Mouse (Mus musculus) small intestine, adult 2 months (tissue): ENCODE measurements around the gene Ccdc194.

ENCODE experiments used
- CTCF ChIP-seq: fragments of 200-500 bp; IDR thresholded peaks from 2 replicates; pipeline ENCODE4 v1.5.1; 2012; ENCODE audit warnings: low read depth, mild to moderate bottlenecking, control low read depth, inconsistent platforms, low read length, moderate library complexity, mixed read lengths; ENCODE audit not compliant: insufficient replicate concordance, insufficient read length; ENCODE audit errors: extremely low read depth
- POLR2A ChIP-seq: fragments of 200-500 bp; IDR thresholded peaks from 2 replicates; pipeline ENCODE4 v1.6.1; 2012; ENCODE audit warnings: low read depth, mild to moderate bottlenecking, control low read depth, inconsistent platforms, low read length, moderate library complexity

GRCm38 (mm10) chr8:71525226-71526050 is at the start of gene Ccdc194:
- no peak for TF ChIP-seq POLR2A
- TF ChIP-seq CTCF: no peak
